Mouse (Mus musculus): ENCODE results near the gene Slc30a3. TPM values are rescaled to one million over a fixed set of nuclear protein-coding genes. Genes with fewer than 3 reads are reported as not detected.
"Not testable (repeated sequence)": the region's sequence is repeated elsewhere in the genome, so short reads cannot be mapped to it uniquely, and the experiment has no call there.

Gene Slc30a3
- polyA plus RNA-seq, 1 experiment from 2014 or later = 18.0 TPM

GRCm38 (mm10) chr5:31047074-31047473 lies 61.0 kb downstream of the Slc30a3 start:
- 83% methylated on average over 5 of the region's 5 CpGs for WGBS
- no peak for ATAC-seq

GRCm38 (mm10) chr5:31046416-31046815 lies 61.6 kb downstream of the Slc30a3 start:
- no peak overlapping the region for H3K4me2 ChIP-seq (ENCODE audit: low read length)
- H3K27ac ChIP-seq (ENCODE audit: low read length) = no peak overlapping the region
- WGBS = 96% methylated on average over 6 of the region's 6 CpGs
- no peaks in the 10 kb centered on the region for H3K9me3 ChIP-seq (replicated peaks; ENCODE audit: control insufficient read depth, low read length, poor library complexity, severe bottlenecking)
- no peak overlapping the region for H3K4me3 ChIP-seq (ENCODE audit: low read depth, low read length)
- H3K9ac ChIP-seq (ENCODE audit: low read depth, low read length) = no peak overlapping the region
- ATAC-seq = no peak
- peaks cover 12% of the 10 kb centered on the region; the same call in 1 of the 2 replicates for H3K36me3 ChIP-seq (ENCODE audit: control insufficient read depth, insufficient read depth, low read length)
- peaks cover 8% of the 10 kb centered on the region; the same call in 1 of the 2 replicates for H3K4me1 ChIP-seq (ENCODE audit: control insufficient read depth, insufficient read depth, low read length)
- H3K27me3 ChIP-seq (ENCODE audit: control insufficient read depth, insufficient read depth, low read depth, low read length) = no peaks in the 10 kb centered on the region

More at GRCm38 (mm10) chr5:31047074-31047473, 61.0 kb downstream of the Slc30a3 start:
- Histone ChIP-seq H3K4me3 (ENCODE audit: low read depth, low read length) (peak overlapping the region; percentile 66), H3K4me1 (ENCODE audit: control insufficient read depth, insufficient read depth, low read length) (peaks cover 8% of the 10 kb centered on the region; the same call in 1 of the 2 replicates), H3K9me3 (replicated peaks; ENCODE audit: control insufficient read depth, low read length, poor library complexity, severe bottlenecking) (no peaks in the 10 kb centered on the region), H3K4me2 (ENCODE audit: low read length) (peak overlapping the region; percentile 82), H3K27ac (ENCODE audit: low read length) (no peak overlapping the region), H3K36me3 (ENCODE audit: control insufficient read depth, insufficient read depth, low read length) (0 out of 2 replicates have a peak, but pooled peaks cover 10% of the 10 kb centered on the region), H3K27me3 (ENCODE audit: control insufficient read depth, insufficient read depth, low read depth, low read length) (no peaks in the 10 kb centered on the region), H3K9ac (ENCODE audit: low read depth, low read length) (peak overlapping the region; percentile 92)

- Histone ChIP-seq H3K27ac (ENCODE audit: low read length) (no peak overlapping the region), H3K27me3 (ENCODE audit: control insufficient read depth, insufficient read depth, low read depth, low read length) (no peaks in the 10 kb centered on the region), H3K9ac (ENCODE audit: low read depth, low read length) (no peak overlapping the region), H3K4me2 (ENCODE audit: low read length) (no peak overlapping the region), H3K9me3 (replicated peaks; ENCODE audit: control insufficient read depth, low read length, poor library complexity, severe bottlenecking) (no peaks in the 10 kb centered on the region), H3K4me3 (ENCODE audit: low read depth, low read length) (no peak overlapping the region), H3K4me1 (ENCODE audit: control insufficient read depth, insufficient read depth, low read length) (no peaks in the 10 kb centered on the region), H3K36me3 (ENCODE audit: control insufficient read depth, insufficient read depth, low read length) (peaks cover 33% of the 10 kb centered on the region)
- ATAC-seq = no peak
- WGBS = 95% methylated on average over 7 of the region's 7 CpGs
Observed at GRCm38 (mm10) chr5:31038171-31038845, 69.7 kb downstream of the Slc30a3 start.

DNA sequence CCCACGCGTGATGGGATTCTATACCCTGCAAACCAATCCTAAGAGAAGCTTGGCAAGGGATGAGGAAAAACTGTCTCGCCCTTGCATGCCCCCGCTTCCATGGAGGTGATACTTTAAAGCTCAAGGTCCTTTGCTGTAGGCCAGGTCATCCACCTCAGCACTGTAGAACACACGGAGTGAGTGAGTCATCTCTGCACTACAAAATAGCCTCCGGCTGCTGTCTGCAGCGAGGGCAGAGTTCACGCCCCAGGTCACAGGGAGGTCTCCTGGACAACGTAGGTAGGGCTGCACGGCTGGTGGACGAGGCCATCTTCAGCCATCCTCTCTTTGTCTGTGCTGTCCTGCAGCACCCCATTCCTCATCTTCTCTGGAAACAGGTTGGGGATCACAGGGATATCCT lies 71.5 kb downstream of the Slc30a3 start:
- H3K4me2 ChIP-seq (ENCODE audit: low read length); H3K9me3 ChIP-seq (replicated peaks; ENCODE audit: control insufficient read depth, low read length, poor library complexity, severe bottlenecking); ATAC-seq; H3K27ac ChIP-seq (ENCODE audit: low read length); H3K27me3 ChIP-seq (ENCODE audit: control insufficient read depth, insufficient read depth, low read depth, low read length); H3K4me1 ChIP-seq (ENCODE audit: control insufficient read depth, insufficient read depth, low read length); H3K9ac ChIP-seq (ENCODE audit: low read depth, low read length); H3K4me3 ChIP-seq (ENCODE audit: low read depth, low read length): not testable (repeated sequence)
- peaks cover 33% of the 10 kb centered on the region for H3K36me3 ChIP-seq (ENCODE audit: control insufficient read depth, insufficient read depth, low read length)
- 90% methylated on average over 11 of the region's 11 CpGs for WGBS

Other genes starting within 250 kb of the Slc30a3 start
- 67.5 and 69.7 TPM in 2 replicates for gene Tmem214, start 240.2 kb downstream of the Slc30a3 start, polyA plus RNA-seq (2015; fragmentation: Nextera tagmentation; extraction: Ambion mirVana)
- 24.1 and 24.5 TPM in 2 replicates for gene Agbl5, start 219.5 kb downstream of the Slc30a3 start, polyA plus RNA-seq (2015; fragmentation: Nextera tagmentation; extraction: Ambion mirVana)
- gene Ost4, start 200.4 kb downstream of the Slc30a3 start, polyA plus RNA-seq (2015; fragmentation: Nextera tagmentation; extraction: Ambion mirVana) = 202 and 215 TPM in 2 replicates
- gene Emilin1, start 194.8 kb downstream of the Slc30a3 start, polyA plus RNA-seq (2015; fragmentation: Nextera tagmentation; extraction: Ambion mirVana) = 11.7 and 12.3 TPM in 2 replicates
- 9.6 and 9.9 TPM in 2 replicates for gene Khk, start 186.8 kb downstream of the Slc30a3 start, polyA plus RNA-seq (2015; fragmentation: Nextera tagmentation; extraction: Ambion mirVana)
- gene Cgref1, start 162.6 kb downstream of the Slc30a3 start, polyA plus RNA-seq (2015; fragmentation: Nextera tagmentation; extraction: Ambion mirVana) = 68.2 and 86.8 TPM in 2 replicates
- gene Preb, start 147.9 kb downstream of the Slc30a3 start, polyA plus RNA-seq (2015; fragmentation: Nextera tagmentation; extraction: Ambion mirVana) = 102 and 105 TPM in 2 replicates
- not detected in 2 replicates for gene Tcf23, start 139.6 kb downstream of the Slc30a3 start, polyA plus RNA-seq (2015; fragmentation: Nextera tagmentation; extraction: Ambion mirVana)
- 171 and 182 TPM in 2 replicates for gene Atraid, start 59.9 kb downstream of the Slc30a3 start, polyA plus RNA-seq (2015; fragmentation: Nextera tagmentation; extraction: Ambion mirVana)
- gene Slc5a6, start 59.3 kb downstream of the Slc30a3 start, polyA plus RNA-seq (2015; fragmentation: Nextera tagmentation; extraction: Ambion mirVana) = 29.4 and 30.3 TPM in 2 replicates
- gene Cad, start 53.5 kb downstream of the Slc30a3 start, polyA plus RNA-seq (2015; fragmentation: Nextera tagmentation; extraction: Ambion mirVana) = 14.5 and 14.8 TPM in 2 replicates
- gene Dnajc5g, start 2.0 kb downstream of the Slc30a3 start, polyA plus RNA-seq (2015; fragmentation: Nextera tagmentation; extraction: Ambion mirVana) = not detected in 2 replicates
- gene Trim54, start 8.5 kb upstream of the Slc30a3 start, polyA plus RNA-seq (2015; fragmentation: Nextera tagmentation; extraction: Ambion mirVana) = not detected in 2 replicates
- gene Ucn, start 30.6 kb upstream of the Slc30a3 start, polyA plus RNA-seq (2015; fragmentation: Nextera tagmentation; extraction: Ambion mirVana) = not detected in 2 replicates
- gene Mpv17, start 46.0 kb upstream of the Slc30a3 start, polyA plus RNA-seq (2015; fragmentation: Nextera tagmentation; extraction: Ambion mirVana) = 48.1 and 54.2 TPM in 2 replicates
- 1.9 and 2.8 TPM in 2 replicates for gene Gm29609, start 71.7 kb upstream of the Slc30a3 start, polyA plus RNA-seq (2015; fragmentation: Nextera tagmentation; extraction: Ambion mirVana)
- 61.7 and 63.6 TPM in 2 replicates for gene Gtf3c2, start 71.9 kb upstream of the Slc30a3 start, polyA plus RNA-seq (2015; fragmentation: Nextera tagmentation; extraction: Ambion mirVana)
- gene Snx17, start 85.0 kb upstream of the Slc30a3 start, polyA plus RNA-seq (2015; fragmentation: Nextera tagmentation; extraction: Ambion mirVana) = 117 and 125 TPM in 2 replicates
- gene Eif2b4, start 85.2 kb upstream of the Slc30a3 start, polyA plus RNA-seq (2015; fragmentation: Nextera tagmentation; extraction: Ambion mirVana) = 81.5 and 93.8 TPM in 2 replicates
- gene Zfp513, start 94.1 kb upstream of the Slc30a3 start, polyA plus RNA-seq (2015; fragmentation: Nextera tagmentation; extraction: Ambion mirVana) = 12.6 and 14.3 TPM in 2 replicates
- gene Ppm1g, start 112.5 kb upstream of the Slc30a3 start, polyA plus RNA-seq (2015; fragmentation: Nextera tagmentation; extraction: Ambion mirVana) = 183 and 186 TPM in 2 replicates
- 156 and 165 TPM in 2 replicates for gene Nrbp1, start 132.6 kb upstream of the Slc30a3 start, polyA plus RNA-seq (2015; fragmentation: Nextera tagmentation; extraction: Ambion mirVana)
- 0.62 and 0.71 TPM in 2 replicates for gene Gm9970, start 133.0 kb upstream of the Slc30a3 start, polyA plus RNA-seq (2015; fragmentation: Nextera tagmentation; extraction: Ambion mirVana)
- gene Krtcap3, start 143.5 kb upstream of the Slc30a3 start, polyA plus RNA-seq (2015; fragmentation: Nextera tagmentation; extraction: Ambion mirVana) = 2.1 and 2.2 TPM in 2 replicates
- 32.3 and 40.0 TPM in 2 replicates for gene Ift172, start 182.9 kb upstream of the Slc30a3 start, polyA plus RNA-seq (2015; fragmentation: Nextera tagmentation; extraction: Ambion mirVana)
- gene Fndc4, start 187.8 kb upstream of the Slc30a3 start, polyA plus RNA-seq (2015; fragmentation: Nextera tagmentation; extraction: Ambion mirVana) = 96.2 and 97.6 TPM in 2 replicates
- gene Gckr, start 189.2 kb upstream of the Slc30a3 start, polyA plus RNA-seq (2015; fragmentation: Nextera tagmentation; extraction: Ambion mirVana) = 0.42 and 1.6 TPM in 2 replicates

Measured in midbrain, embryonic 16.5 days (tissue).